Mouse (Mus musculus): Measurements from ENCODE around the gene Wnt10b.

- TF ChIP-seq POLR2A (IDR thresholded peaks at IDR 0.05; ENCODE audit: extremely low read depth, insufficient read depth, low read length): no peak
- TF ChIP-seq CTCF (IDR thresholded peaks at IDR 0.05; ENCODE audit: low read depth, low read length): no peak
Measured at GRCm38 (mm10) chr15:98820937-98821336, 43.0 kb upstream of the Wnt10b start.
